Mouse (Mus musculus): Measurements from ENCODE around the gene Sema4g. TPM values are rescaled to one million over a fixed set of nuclear protein-coding genes. Genes with fewer than 3 reads are reported as not detected.

Sema4g gene
- polyA plus RNA-seq, 1 experiment from 2014 or later = 5.9 TPM

DNA sequence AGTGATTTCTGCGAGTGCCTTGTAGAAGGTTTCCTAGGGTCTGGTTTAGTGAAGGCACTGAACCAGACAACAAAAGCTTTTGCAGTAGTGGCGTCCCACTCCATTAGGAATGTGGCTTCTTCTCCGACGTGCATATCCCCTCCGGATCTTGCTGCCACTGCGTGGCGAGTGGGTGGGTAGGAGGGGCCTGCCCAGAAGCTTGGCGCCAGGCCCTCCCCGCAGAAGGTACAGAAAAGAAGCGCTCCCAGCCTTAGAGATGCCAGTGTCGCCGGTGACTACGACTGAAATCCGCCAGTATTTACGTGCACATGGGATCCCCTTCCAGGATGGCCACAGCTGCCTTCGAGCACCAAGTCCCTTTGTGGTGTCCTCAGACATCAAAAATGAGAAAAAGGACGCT, 18.1 kb downstream of the Sema4g start:
- ATAC-seq (ENCODE audit: insufficient number of reproducible peaks, low FRiP score, low TSS enrichment, low read depth) (no peak), DNase-seq (ENCODE audit: low spot score) (no peak)
- Histone ChIP-seq H3K36me3 (ENCODE audit: control insufficient read depth, insufficient read depth, low read length) (peaks cover 13% of the 10 kb centered on the region), H3K9me3 (ENCODE audit: control insufficient read depth, low read length) (no peaks in the 10 kb centered on the region), H3K27ac (replicated peaks; ENCODE audit: low read depth, low read length) (peak overlapping the region; percentile 56; the same call in 1 of the 2 replicates), H3K9ac (ENCODE audit: low read length) (peak overlapping the region; percentile 85), H3K27me3 (ENCODE audit: control insufficient read depth, insufficient read depth, low read length) (no peaks in the 10 kb centered on the region), H3K4me3 (ENCODE audit: low read depth, low read length) (peak overlapping the region; percentile 99), H3K4me1 (ENCODE audit: control insufficient read depth, insufficient read depth, low read length) (peaks cover 10% of the 10 kb centered on the region), H3K4me2 (ENCODE audit: low read depth, severe bottlenecking) (peak overlapping the region; percentile 94)
- 49% methylated on average over 17 of the region's 17 CpGs for WGBS

DNA sequence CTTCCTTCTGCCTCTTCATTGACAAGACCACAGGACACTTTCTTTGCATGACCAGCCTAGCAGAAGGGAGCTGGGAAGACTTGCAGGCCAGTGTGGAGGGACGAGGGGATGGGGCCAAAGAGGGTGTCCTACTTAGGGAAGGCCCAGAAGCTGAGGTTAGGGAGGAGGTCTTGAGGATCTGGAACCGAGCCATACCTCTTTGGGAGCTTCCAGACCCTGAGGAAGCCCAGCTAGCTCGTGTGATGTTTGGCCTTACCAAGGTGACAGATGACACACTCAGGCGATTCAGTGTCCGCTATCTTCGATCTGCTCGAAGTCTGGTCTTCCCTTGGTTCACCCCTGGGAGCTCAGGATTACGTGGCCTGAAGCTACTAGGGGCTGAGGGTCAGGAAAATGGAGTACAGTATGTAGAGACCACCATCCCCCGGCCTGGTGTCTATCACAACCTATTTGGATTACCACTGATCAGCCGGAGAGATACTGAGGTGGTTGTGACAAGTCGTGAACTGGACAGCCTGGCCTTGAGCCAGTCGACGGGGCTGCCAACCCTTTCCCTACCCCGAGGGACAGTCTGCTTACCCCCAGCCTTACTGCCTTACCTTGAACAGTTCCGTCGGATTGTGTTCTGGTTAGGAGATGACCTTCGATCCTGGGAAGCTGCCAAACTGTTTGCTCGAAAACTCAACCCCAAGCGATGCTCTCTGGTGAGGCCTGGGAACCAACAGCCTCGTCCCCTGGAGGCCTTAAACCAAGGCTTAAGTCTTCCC, 18.7 kb downstream of the Sema4g start:
- peak overlapping the region; percentile 94 for H3K4me2 ChIP-seq (ENCODE audit: low read depth, severe bottlenecking)
- H3K36me3 ChIP-seq (ENCODE audit: control insufficient read depth, insufficient read depth, low read length) = peaks cover 13% of the 10 kb centered on the region
- H3K27ac ChIP-seq (replicated peaks; ENCODE audit: low read depth, low read length) = no peak overlapping the region
- peak overlapping the region; percentile 99 for H3K4me3 ChIP-seq (ENCODE audit: low read depth, low read length)
- ATAC-seq (ENCODE audit: insufficient number of reproducible peaks, low FRiP score, low TSS enrichment, low read depth) (no peak), DNase-seq (ENCODE audit: low spot score) (no peak)
- H3K27me3 ChIP-seq (ENCODE audit: control insufficient read depth, insufficient read depth, low read length) = no peaks in the 10 kb centered on the region
- H3K9me3 ChIP-seq (ENCODE audit: control insufficient read depth, low read length) = no peaks in the 10 kb centered on the region
- WGBS = 94% methylated on average over 20 of the region's 20 CpGs
- peaks cover 15% of the 10 kb centered on the region for H3K4me1 ChIP-seq (ENCODE audit: control insufficient read depth, insufficient read depth, low read length)
- no peak overlapping the region for H3K9ac ChIP-seq (ENCODE audit: low read length)

DNA sequence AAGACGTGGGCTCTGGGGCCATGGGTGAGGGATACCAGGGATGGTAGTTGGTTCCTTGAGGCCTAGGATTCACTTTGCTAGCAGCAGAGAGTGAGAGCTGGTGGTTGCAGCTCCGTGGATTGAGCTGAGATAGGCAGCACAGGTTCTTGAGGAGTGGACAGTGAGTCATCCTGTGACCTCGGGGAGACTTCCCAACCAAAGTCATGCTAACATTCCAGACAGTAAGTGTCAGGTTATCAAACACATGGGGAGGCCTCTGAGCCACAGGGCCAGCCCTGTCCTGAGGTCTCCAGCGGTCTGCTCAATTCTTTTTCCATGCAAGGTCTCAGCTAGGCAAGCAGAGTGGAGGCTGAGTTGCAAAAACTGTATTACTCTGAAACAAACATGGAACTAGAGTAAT, 21.7 kb downstream of the Sema4g start:
- H3K4me3 ChIP-seq (ENCODE audit: low read depth, low read length) = no peak overlapping the region
- no peaks in the 10 kb centered on the region for H3K27me3 ChIP-seq (ENCODE audit: control insufficient read depth, insufficient read depth, low read length)
- peaks cover 10% of the 10 kb centered on the region for H3K36me3 ChIP-seq (ENCODE audit: control insufficient read depth, insufficient read depth, low read length)
- no peak overlapping the region for H3K9ac ChIP-seq (ENCODE audit: low read length)
- WGBS = 93% methylated on average over 4 of the region's 4 CpGs
- peaks cover 32% of the 10 kb centered on the region for H3K4me1 ChIP-seq (ENCODE audit: control insufficient read depth, insufficient read depth, low read length)
- no peak overlapping the region for H3K4me2 ChIP-seq (ENCODE audit: low read depth, severe bottlenecking)
- no peak overlapping the region for H3K27ac ChIP-seq (replicated peaks; ENCODE audit: low read depth, low read length)
- no peaks in the 10 kb centered on the region for H3K9me3 ChIP-seq (ENCODE audit: control insufficient read depth, low read length)
- ATAC-seq (ENCODE audit: insufficient number of reproducible peaks, low FRiP score, low TSS enrichment, low read depth) (no peak), DNase-seq (ENCODE audit: low spot score) (no peak)

DNA sequence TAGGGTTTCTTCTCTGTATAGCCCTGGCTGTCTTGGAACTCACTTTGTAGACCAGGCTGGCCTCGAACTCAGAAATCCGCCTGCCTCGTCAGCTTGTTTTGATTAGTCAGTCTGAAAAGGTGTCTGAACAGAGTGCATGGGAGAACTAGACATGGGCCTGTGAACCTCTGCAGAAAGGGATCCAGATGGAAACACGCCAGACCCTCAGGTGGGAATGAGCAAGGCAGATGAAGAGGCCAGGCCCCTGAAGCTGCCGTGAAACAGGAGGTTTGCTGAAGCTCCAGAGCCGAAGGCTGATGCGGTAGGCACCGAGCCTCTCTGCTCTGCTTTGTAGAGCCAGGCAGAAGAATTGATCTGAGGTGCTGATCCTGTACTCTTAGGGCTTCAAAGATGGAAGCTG, 23.3 kb downstream of the Sema4g start:
- peak overlapping the region; percentile 92; the same call in 1 of the 2 replicates for H3K27ac ChIP-seq (replicated peaks; ENCODE audit: low read depth, low read length)
- H3K4me3 ChIP-seq (ENCODE audit: low read depth, low read length) = no peak overlapping the region
- peak overlapping the region; percentile 18; the same call in 1 of the 2 replicates for H3K9ac ChIP-seq (ENCODE audit: low read length)
- WGBS = 72% methylated on average over 8 of the region's 8 CpGs
- DNase-seq (ENCODE audit: low spot score) (no peak), ATAC-seq (ENCODE audit: insufficient number of reproducible peaks, low FRiP score, low TSS enrichment, low read depth) (no peak)
- peaks cover 10% of the 10 kb centered on the region for H3K36me3 ChIP-seq (ENCODE audit: control insufficient read depth, insufficient read depth, low read length)
- peaks cover 34% of the 10 kb centered on the region for H3K4me1 ChIP-seq (ENCODE audit: control insufficient read depth, insufficient read depth, low read length)
- H3K4me2 ChIP-seq (ENCODE audit: low read depth, severe bottlenecking) = no peak overlapping the region
- no peaks in the 10 kb centered on the region for H3K9me3 ChIP-seq (ENCODE audit: control insufficient read depth, low read length)
- no peaks in the 10 kb centered on the region for H3K27me3 ChIP-seq (ENCODE audit: control insufficient read depth, insufficient read depth, low read length)

DNA sequence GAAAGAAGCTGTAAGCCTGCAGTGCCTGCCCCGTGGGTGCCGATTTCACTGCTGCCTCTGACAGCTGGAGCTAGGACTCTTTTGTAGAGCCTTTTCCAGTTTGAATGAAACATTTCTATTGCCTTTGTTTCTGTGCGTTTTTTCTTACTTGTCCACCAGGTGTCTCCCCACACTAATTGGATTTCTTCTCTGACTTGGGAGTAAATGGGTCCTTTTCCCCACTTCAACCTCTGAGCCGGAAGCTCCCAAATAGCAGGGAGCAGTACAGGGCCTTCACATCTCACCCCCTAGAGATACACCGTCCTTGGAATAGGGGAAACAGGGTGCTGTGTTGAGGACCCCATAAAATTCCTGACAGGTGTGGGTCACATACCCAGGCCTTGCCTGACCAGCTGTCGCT, 23.7 kb downstream of the Sema4g start:
- 41% methylated on average over 6 of the region's 6 CpGs for WGBS
- no peaks in the 10 kb centered on the region for H3K27me3 ChIP-seq (ENCODE audit: control insufficient read depth, insufficient read depth, low read length)
- peak overlapping the region; percentile 18; the same call in 1 of the 2 replicates for H3K9ac ChIP-seq (ENCODE audit: low read length)
- H3K4me3 ChIP-seq (ENCODE audit: low read depth, low read length) = no peak overlapping the region
- peaks cover 10% of the 10 kb centered on the region for H3K36me3 ChIP-seq (ENCODE audit: control insufficient read depth, insufficient read depth, low read length)
- ATAC-seq (ENCODE audit: insufficient number of reproducible peaks, low FRiP score, low TSS enrichment, low read depth) (no peak), DNase-seq (ENCODE audit: low spot score) (no peak)
- peaks cover 34% of the 10 kb centered on the region for H3K4me1 ChIP-seq (ENCODE audit: control insufficient read depth, insufficient read depth, low read length)
- no peak overlapping the region for H3K4me2 ChIP-seq (ENCODE audit: low read depth, severe bottlenecking)
- peak overlapping the region; percentile 92 for H3K27ac ChIP-seq (replicated peaks; ENCODE audit: low read depth, low read length)
- H3K9me3 ChIP-seq (ENCODE audit: control insufficient read depth, low read length) = no peaks in the 10 kb centered on the region

DNA sequence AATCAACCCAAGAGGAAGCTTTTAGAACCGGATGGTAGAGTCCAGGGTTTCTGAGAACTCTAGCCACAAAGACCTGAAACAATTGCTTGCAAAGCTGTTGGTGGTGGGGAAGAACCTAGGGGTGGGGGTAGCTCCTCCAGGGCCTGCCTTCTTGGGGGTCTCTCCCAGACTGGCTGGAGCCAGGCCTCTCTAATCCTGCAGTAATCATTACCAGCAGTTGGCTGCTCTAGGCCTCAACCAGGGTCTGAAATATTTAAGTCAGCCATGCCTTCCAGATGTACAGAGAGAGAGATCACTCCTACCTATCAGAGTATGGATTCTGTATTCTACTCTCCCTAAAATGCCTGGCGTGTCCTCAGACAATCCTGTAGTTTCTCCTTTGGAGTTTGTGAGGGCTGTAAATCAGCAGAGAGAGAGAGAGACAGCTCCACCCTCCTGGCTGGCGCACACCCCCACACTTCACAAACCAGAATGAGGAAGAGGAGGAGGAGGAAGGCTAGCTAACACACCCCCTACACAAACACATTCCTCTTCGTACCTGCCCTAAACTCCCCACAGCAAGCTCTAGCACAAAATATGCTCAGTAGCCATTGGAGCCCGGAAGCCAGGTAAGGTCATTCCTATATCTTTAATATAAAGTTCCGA, 24.8 kb downstream of the Sema4g start:
- Histone ChIP-seq H3K4me3 (ENCODE audit: low read depth, low read length) (no peak overlapping the region), H3K27ac (replicated peaks; ENCODE audit: low read depth, low read length) (peak overlapping the region; percentile 92), H3K4me2 (ENCODE audit: low read depth, severe bottlenecking) (peak overlapping the region; percentile 95; the same call in 1 of the 2 replicates), H3K9ac (ENCODE audit: low read length) (peak overlapping the region; percentile 27; the same call in 1 of the 2 replicates), H3K4me1 (ENCODE audit: control insufficient read depth, insufficient read depth, low read length) (peaks cover 34% of the 10 kb centered on the region), H3K36me3 (ENCODE audit: control insufficient read depth, insufficient read depth, low read length) (peaks cover 10% of the 10 kb centered on the region), H3K9me3 (ENCODE audit: control insufficient read depth, low read length) (no peaks in the 10 kb centered on the region), H3K27me3 (ENCODE audit: control insufficient read depth, insufficient read depth, low read length) (no peaks in the 10 kb centered on the region)
- 32% methylated on average over 6 of the region's 6 CpGs for WGBS
- no peak for ATAC-seq (ENCODE audit: insufficient number of reproducible peaks, low FRiP score, low TSS enrichment, low read depth)
- peak; percentile 55 for DNase-seq (ENCODE audit: low spot score)

DNA sequence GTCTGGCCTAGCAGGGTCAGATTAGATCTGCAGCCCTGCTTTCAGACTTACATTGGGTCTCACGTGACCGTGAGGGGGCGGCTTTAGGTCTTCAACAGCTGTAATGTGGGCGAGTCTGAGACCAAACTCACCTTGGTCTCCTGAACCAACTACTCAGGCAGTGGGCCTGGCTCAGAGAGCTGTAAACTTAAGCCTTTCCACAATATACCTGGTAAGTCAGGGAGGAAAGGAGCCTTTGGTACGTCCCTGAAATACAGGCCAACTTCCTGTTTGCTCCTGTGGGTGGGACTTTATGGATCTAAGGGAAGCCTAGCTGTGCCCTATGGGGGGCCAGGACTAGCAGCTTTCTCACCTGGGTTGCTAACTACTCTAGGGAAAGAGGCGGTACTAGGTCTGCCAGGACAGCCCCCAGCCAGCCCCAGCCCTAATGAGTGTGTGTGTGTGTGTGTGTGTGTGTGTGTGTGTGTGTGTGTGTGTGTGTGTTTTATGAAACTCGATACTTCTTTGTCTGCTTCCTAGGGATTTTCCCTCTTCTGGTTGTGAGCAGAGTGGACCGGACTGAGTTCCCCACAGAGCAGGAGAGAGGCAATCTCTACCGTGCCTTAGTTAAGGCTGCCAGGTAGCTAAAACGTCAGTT, 25.6 kb downstream of the Sema4g start, which contains the start of gene Lzts2:
Gene Lzts2 (plus strand): TSS at position 80 of the 637 bp plus-strand sequence.
- H3K9me3 ChIP-seq (ENCODE audit: control insufficient read depth, low read length) = no peaks in the 10 kb centered on the region
- H3K4me2 ChIP-seq (ENCODE audit: low read depth, severe bottlenecking) = peak within 1 kb of the TSS; percentile 95
- ATAC-seq (ENCODE audit: insufficient number of reproducible peaks, low FRiP score, low TSS enrichment, low read depth) (peak; percentile 12; the same call in 1 of the 2 replicates), DNase-seq (ENCODE audit: low spot score) (peak; percentile 69)
- peak within 1 kb of the TSS; percentile 92 for H3K27ac ChIP-seq (replicated peaks; ENCODE audit: low read depth, low read length)
- H3K36me3 ChIP-seq (ENCODE audit: control insufficient read depth, insufficient read depth, low read length) = peaks cover 10% of the 10 kb centered on the region
- H3K9ac ChIP-seq (ENCODE audit: low read length) = peak within 1 kb of the TSS; percentile 75
- peak within 1 kb of the TSS; percentile 78 for H3K4me3 ChIP-seq (ENCODE audit: low read depth, low read length)
- 4% methylated on average over 10 of the region's 10 CpGs for WGBS
- H3K4me1 ChIP-seq (ENCODE audit: control insufficient read depth, insufficient read depth, low read length) = peaks cover 38% of the 10 kb centered on the region
- no peaks in the 10 kb centered on the region for H3K27me3 ChIP-seq (ENCODE audit: control insufficient read depth, insufficient read depth, low read length)

DNA sequence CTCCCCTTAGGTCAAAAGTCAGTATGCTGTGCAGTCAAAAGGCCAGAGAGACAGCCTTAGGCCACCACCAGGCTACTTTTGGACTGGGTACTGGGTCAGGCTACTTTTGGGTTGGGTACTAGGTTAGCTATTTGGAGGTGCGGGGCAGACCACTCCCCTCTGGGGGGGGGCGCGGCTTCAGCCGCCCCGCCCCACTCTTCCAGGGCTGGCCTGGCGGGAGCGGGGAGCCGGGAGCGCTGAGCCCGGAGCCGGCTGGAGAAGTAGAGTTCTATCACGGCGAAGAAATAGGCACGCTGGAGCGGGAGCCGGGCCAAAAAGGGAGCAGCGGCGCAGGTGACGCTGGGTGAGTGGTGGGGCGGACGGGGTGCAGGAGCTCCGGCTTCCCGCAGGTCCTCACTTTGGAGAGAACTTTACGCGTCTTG, 26.1 kb downstream of the Sema4g start:
- H3K4me3 ChIP-seq (ENCODE audit: low read depth, low read length) = peak overlapping the region; percentile 78
- WGBS = under 1% methylated on average over 25 of the region's 25 CpGs
- H3K27ac ChIP-seq (replicated peaks; ENCODE audit: low read depth, low read length) = peak overlapping the region; percentile 92
- H3K4me1 ChIP-seq (ENCODE audit: control insufficient read depth, insufficient read depth, low read length) = peaks cover 38% of the 10 kb centered on the region
- peak overlapping the region; percentile 95 for H3K4me2 ChIP-seq (ENCODE audit: low read depth, severe bottlenecking)
- DNase-seq (ENCODE audit: low spot score) (peak; percentile 71), ATAC-seq (ENCODE audit: insufficient number of reproducible peaks, low FRiP score, low TSS enrichment, low read depth) (peak; percentile 8; the same call in 1 of the 2 replicates)
- peaks cover 10% of the 10 kb centered on the region for H3K36me3 ChIP-seq (ENCODE audit: control insufficient read depth, insufficient read depth, low read length)
- peak overlapping the region; percentile 75 for H3K9ac ChIP-seq (ENCODE audit: low read length)
- H3K27me3 ChIP-seq (ENCODE audit: control insufficient read depth, insufficient read depth, low read length) = no peaks in the 10 kb centered on the region
- H3K9me3 ChIP-seq (ENCODE audit: control insufficient read depth, low read length) = no peaks in the 10 kb centered on the region

All from limb, embryonic 11.5 days (tissue).